Mouse (Mus musculus): ENCODE measurements at regions not wholly inside any gene's neighbourhood (a gene's known extent, or its start where the extent isn't known, plus 50 kb on each side); places are given as distances from the start of the nearest gene placed in this dataset.

DNA sequence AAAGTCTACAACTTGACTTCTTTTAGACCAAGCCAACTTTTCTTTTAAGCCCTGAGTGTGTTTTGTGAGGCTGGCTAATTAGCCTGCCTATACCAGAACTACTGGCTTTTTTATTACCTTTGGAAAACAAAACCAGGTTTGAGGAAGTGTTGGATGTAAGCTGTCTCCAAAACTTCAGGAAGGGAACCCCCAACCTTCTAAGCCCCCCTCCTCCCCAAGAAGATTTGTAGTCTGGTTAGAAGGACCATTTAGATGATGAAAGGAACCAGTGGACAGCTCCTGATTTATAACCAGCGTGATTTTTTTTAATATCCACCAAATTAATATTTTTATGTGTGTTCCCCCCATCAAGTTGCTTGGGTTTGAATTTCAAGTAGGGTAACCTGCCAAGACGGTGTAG is 236.1 kb upstream of the Nfe2l3 start:
- DNase-seq (ENCODE audit: extremely low spot score in 1 of 2, low spot score in 1 of 2): no peak

GRCm38 (mm10) chr6:51197000-51197774 is 235.3 kb upstream of the Nfe2l3 start:
- DNase-seq (ENCODE audit: extremely low spot score in 1 of 2, low spot score in 1 of 2): no peak

DNA sequence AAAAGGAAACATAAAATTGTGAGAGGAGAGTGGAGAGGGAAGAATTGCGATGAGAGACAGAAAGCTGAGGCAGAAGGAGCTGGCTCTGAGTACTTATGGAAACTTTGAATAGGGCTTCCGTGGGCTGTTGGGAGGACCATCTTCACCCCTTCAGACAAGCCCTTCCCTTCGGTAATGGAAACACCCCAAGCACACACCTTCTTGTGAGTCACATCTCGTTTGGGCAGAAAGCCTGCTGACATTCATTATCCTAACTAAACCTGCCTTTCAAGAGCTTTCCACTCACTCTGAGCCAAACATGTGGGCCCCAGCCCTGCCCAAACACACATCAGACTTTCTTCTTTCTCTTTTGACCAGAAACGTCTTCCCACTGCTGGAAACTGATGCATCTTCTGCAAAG is 232.3 kb upstream of the Nfe2l3 start:
- DNase-seq (ENCODE audit: extremely low spot score in 1 of 2, low spot score in 1 of 2): no peak

DNA sequence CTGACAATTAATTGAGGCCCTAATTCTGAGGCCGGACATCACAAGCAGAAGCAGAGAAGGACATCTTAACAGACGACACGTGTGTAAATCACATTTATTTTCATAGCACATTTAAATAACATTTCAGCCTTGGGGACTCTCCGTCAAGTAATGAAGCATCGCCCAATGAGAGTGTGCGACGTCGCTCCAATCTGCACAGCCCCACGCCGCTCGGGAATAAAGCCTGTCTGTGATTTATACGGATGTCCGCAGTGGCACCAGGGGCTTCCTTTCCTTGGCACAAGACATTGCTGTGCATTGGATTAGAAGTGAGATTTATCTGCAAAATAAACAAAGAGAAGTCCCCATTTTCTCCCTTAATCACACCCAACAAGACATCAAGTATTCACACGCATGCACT is 231.6 kb upstream of the Nfe2l3 start:
- no peak for DNase-seq (ENCODE audit: extremely low spot score in 1 of 2, low spot score in 1 of 2)

DNA sequence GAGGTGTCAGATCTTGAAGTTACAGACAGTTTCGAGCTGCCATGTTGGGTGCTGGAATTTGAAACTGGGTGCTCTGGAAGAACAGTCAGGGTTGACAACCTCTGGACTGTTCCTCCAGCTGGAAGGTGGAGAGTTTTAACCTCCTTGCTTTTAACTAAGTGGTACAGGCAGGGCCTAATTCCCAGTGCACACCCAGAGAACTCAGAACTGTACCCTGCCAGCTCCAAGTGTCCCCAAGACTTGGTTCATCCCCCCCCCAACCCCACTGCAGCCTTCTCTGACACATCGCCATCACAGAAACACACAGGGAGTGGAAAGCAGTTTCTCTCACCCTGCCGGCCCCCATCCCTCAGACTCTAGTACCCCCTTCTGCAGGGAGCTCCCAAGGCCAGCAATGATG is 228.2 kb upstream of the Nfe2l3 start:
- no peak for DNase-seq (ENCODE audit: extremely low spot score in 1 of 2, low spot score in 1 of 2)

GRCm38 (mm10) chr6:51205411-51205810 is 227.1 kb upstream of the Nfe2l3 start:
- no peak for DNase-seq (ENCODE audit: extremely low spot score in 1 of 2, low spot score in 1 of 2)

GRCm38 (mm10) chr6:51206712-51207505 is 225.6 kb upstream of the Nfe2l3 start:
- peak in 1 of 2 experiments; percentile 76 for DNase-seq (ENCODE audit: extremely low spot score in 1 of 2, low spot score in 1 of 2)

DNA sequence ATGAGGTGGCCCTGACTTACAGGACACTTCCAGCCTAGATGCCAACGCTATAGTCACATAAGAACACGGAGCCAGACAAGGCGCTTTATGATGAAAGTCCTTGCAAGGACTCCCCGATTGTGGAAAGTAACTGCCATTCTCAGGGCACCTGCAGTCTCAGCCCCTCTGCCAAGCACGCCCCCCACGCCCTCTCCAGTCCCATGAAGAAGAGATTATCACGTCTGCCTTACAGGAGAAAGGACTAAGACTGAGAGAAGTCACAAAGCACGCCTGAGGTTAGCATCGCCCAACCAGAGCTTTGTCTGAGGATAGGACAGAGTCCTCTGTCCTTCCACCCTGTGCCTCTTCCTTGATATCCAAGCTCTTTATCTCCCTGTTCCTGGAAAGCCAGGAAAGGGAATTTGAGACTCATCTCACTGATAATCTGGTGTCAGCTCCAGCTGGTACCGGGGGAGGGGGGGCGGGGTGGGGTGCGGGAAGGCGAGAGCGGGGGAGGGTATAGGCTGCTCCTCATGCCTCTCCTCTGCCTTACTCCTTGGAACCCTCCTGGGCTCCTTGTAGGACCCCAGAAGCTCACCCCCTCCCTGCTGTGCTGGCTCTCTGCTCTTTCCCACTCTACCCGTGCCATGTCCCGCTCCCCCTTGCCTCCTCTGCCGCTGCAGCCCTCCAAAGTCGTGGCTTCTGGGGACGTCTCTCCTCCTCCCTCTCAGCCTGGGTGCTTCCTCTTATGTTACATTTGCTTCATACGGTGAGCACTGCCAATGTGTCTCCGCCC is 224.7 kb upstream of the Nfe2l3 start:
- DNase-seq (ENCODE audit: extremely low spot score in 1 of 2, low spot score in 1 of 2): no peak

- DNase-seq (ENCODE audit: extremely low spot score in 1 of 2, low spot score in 1 of 2): peak in 1 of 2 experiments; percentile 88
These were observed 223.6 kb upstream of the Nfe2l3 start for GRCm38 (mm10) chr6:51208660-51209396.

DNA sequence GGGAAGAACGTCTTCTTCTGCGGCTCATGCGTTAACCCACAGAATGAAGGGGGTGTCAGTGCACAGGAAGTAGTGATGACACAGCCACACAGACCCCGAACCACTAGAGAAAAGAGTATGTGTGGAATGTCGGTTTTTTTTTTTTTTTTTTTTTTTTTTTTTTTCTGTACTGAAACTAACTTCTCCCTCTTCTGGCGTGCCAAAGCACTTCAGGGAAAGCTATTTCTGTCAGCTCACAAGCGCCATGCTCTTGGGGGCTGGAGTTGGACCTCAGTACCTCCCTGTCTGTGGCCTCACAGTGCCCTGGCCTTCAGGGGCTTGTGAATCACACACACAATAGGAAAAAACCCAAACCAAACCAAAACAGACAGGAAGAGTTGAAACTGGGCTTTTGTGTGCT is 221.1 kb upstream of the Nfe2l3 start:
- no peak for DNase-seq (ENCODE audit: extremely low spot score in 1 of 2, low spot score in 1 of 2)

GRCm38 (mm10) chr6:51212216-51212615 is 220.3 kb upstream of the Nfe2l3 start:
- DNase-seq (ENCODE audit: extremely low spot score in 1 of 2, low spot score in 1 of 2): no peak

DNA sequence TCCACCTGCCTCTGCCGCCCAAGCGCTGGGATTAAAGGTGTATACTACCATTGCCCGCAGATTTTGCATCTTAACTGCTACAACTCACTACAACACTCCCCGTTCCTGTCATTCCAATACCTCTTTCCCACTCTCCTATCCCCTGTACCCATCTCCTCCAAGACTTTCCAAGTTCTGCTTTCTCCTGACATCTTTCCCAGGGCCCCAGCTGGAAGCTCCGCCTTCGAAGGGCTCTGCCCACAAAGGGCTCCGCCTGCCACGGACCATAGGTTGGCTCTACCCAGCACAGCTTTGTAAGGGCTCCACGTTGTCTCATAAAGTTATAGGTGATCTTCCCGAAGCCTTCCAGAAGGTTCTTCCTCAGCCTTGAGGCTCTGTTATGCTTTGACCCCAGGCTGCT is 217.1 kb upstream of the Nfe2l3 start:
- DNase-seq (ENCODE audit: extremely low spot score in 1 of 2, low spot score in 1 of 2): no peak

DNA sequence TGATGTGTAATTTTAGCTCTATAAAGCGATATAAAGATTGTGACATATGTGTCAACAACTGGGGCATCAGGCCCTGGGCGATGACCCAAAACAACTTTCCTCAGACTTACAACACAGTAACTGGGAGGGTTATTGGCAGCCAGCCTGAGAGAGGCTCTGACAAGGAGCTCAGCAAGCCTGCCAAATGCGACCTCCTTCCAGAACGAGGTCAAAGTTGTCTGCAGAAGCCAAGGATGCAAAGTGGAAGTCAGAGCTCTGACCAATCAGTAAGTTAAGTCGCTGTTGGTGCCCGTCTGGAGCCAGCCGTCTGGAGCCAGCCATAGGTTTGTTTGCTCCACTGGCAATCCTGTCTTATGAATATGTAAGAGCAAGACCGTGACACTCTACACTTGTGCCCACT is 216.0 kb upstream of the Nfe2l3 start:
- no peak for DNase-seq (ENCODE audit: extremely low spot score in 1 of 2, low spot score in 1 of 2)

DNA sequence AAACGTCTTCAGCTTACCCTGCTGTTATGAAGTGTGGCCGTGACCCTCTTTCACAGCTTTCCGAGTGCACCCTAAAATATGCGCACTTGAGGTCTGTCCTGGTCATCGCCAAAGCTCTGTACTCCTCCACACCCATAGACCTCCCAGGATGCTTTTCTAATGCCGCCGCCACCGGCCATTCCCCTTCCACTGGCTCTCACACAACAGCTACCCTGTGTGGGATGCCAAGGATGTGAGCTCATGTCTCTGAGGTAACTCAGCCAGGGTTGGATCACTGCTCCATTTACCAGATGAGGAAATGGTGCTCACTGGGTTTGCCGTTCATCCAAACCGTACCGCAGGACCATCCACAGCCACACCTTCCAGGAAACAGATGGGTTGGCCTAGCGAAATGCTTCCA is 212.8 kb upstream of the Nfe2l3 start:
- DNase-seq (ENCODE audit: extremely low spot score in 1 of 2, low spot score in 1 of 2): no peak

DNA sequence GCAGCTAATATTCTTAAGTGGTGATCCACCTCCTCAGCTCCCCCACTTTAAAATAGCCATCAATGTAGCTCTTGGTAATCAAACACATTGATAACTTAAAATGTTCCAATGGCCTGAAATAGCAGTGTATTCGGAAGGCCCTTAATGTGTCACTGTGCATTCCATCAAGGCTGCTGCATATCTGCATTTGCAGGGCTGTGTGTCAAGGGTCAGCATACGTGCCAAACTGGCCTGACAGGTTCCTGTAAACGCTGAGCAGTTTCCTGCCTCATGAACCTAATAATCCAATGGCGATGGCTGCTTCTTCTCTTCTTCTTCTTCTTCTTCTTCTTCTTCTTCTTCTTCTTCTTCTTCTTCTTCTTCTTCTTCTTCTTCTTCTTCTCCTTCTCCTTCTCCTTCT is 211.7 kb upstream of the Nfe2l3 start:
- no peak for DNase-seq (ENCODE audit: extremely low spot score in 1 of 2, low spot score in 1 of 2)

GRCm38 (mm10) chr6:51236077-51236740 is 196.3 kb upstream of the Nfe2l3 start:
- DNase-seq (ENCODE audit: extremely low spot score in 1 of 2, low spot score in 1 of 2): no peak

GRCm38 (mm10) chr6:51240039-51240438 is 192.4 kb upstream of the Nfe2l3 start:
- DNase-seq (ENCODE audit: extremely low spot score in 1 of 2, low spot score in 1 of 2): no peak

- no peak for DNase-seq (ENCODE audit: extremely low spot score in 1 of 2, low spot score in 1 of 2)
These were observed 182.2 kb upstream of the Nfe2l3 start for GRCm38 (mm10) chr6:51250233-51250632.

- DNase-seq (ENCODE audit: extremely low spot score in 1 of 2, low spot score in 1 of 2): no peak
These were observed 181.0 kb upstream of the Nfe2l3 start for GRCm38 (mm10) chr6:51251432-51251831.

DNA sequence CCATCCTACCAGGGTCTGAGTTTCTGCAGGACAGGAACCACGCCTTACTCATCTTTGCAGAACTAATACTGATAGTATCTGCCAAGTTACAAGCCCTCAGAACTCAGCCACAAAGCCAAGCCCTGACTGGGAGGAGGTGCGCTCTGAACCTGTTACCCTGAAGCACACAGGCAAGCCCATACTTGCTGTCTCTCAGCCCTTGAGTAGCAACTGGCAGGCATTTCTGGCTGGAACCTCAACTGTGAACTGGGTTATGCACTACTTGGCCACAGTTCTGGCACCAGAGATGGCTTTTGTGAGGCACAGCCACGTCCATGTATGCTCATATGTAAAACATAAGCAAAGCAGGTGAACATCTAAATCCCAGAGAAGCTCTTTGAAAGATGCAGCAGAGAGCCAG is 179.7 kb upstream of the Nfe2l3 start:
- no peak for DNase-seq (ENCODE audit: extremely low spot score in 1 of 2, low spot score in 1 of 2)
